ENCODE assay signal across 14 mouse cellular contexts in the genomic region with DNA sequence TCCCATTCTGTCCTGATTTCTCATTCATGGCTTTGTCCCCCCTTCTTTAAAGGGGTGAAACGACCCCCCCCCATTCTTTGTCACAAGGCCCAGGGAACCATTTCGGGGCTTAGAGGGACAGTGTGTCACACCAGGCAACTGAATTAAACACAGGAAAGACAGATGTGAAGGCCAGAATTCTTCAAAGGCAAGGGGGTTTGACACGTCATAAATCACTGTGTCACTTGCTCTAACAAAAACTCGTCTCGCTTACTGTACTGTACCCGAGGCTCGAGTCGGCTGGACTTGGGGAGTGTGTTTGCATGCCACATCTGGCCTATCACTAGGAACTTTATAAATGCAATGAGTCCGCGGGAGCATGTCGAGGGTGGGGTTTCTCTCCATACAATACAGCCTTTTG.
DNase-seq lines count a peak whose midpoint lies in the region; ATAC-seq lines count a peak whose summit lies in the region.
"Had no signal": no experiment of that assay in that cellular context is flagged by ENCODE, and none has a peak within 500 bp of the region (broad histone marks: within the 10 kb centered on the region; RNA-seq: fewer than 3 reads in every experiment).

No protein-coding gene starts in this region.

- H3K36me3 ChIP-seq in limb, embryonic 12.5 days = no peaks in the 10 kb centered on the region
- H3K36me3 ChIP-seq: liver, embryonic 15.5 days had no signal

- H3K27me3 ChIP-seq in limb, embryonic 12.5 days = no peaks in the 10 kb centered on the region
- H3K27me3 ChIP-seq: liver, embryonic 15.5 days had no signal

- ATAC-seq in limb, embryonic 12.5 days (ENCODE audit: insufficient number of reproducible peaks, insufficient read depth, low FRiP score, low TSS enrichment, low read depth) = peak; percentile 79; the same call in 1 of the 2 replicates

- H3K4me1 ChIP-seq in limb, embryonic 12.5 days (replicated peaks) = peaks cover 32% of the 10 kb centered on the region
- H3K4me1 ChIP-seq: liver, embryonic 15.5 days had no signal

- H3K4me3 ChIP-seq in limb, embryonic 12.5 days (replicated peaks) = no peak overlapping the region
- H3K4me3 ChIP-seq: layer of hippocampus, adult 2 months; liver, embryonic 15.5 days had no signal

- H3K9ac ChIP-seq in limb, embryonic 12.5 days (replicated peaks) = no peak overlapping the region
- H3K9ac ChIP-seq: liver, embryonic 15.5 days had no signal

- peak; percentile 69 for DNase-seq in embryo, embryonic 10 days (ENCODE audit: low spot score)
- DNase-seq in embryo, embryonic 9.5 days (ENCODE audit: extremely low spot score) = no peak
- peak; percentile 29 to 36 for DNase-seq in kidney, postnatal 4 days
- DNase-seq in kidney, adult 8-10 months = no peak
- peak; percentile 70 for DNase-seq in embryo, embryonic 11 days
- no peak for DNase-seq in frontal cortex, postnatal 14 days (ENCODE audit: low spot score in 2 of 2)
- no peak for DNase-seq in thymus, postnatal 10 days (ENCODE audit: low spot score in 2 of 2)
- DNase-seq: cerebellum, adult 2 months; heart, adult 18-20 months; spleen, adult 18-20 months; thymus, adult 18-20 months had no signal

- 0 out of 2 replicates have a peak overlapping the region, but pooled peaks have one; percentile 41 for H3K27ac ChIP-seq in limb, embryonic 12.5 days
- H3K27ac ChIP-seq: layer of hippocampus, adult 2 months; liver, embryonic 15.5 days had no signal

- H3K9me3 ChIP-seq in limb, embryonic 12.5 days = 0 out of 2 replicates have a peak, but pooled peaks cover 4% of the 10 kb centered on the region
- H3K9me3 ChIP-seq: liver, embryonic 15.5 days had no signal

- 2% methylated on average over 11 of the region's 11 CpGs for WGBS in limb, embryonic 12.5 days

- peak overlapping the region; percentile 32 for H3K4me2 ChIP-seq in limb, embryonic 12.5 days
- H3K4me2 ChIP-seq: liver, embryonic 15.5 days had no signal

Comparison
In these comparisons a context has a peak if more than half of its experiments do, and no peak if none do; other contexts are left out.
1. DNase-seq: peak in embryo, embryonic 10 days (single experiment), kidney, postnatal 4 days (2 of 2) and embryo, embryonic 11 days (single experiment); none in embryo, embryonic 9.5 days (single experiment), kidney, adult 8-10 months (0 of 2), frontal cortex, postnatal 14 days (0 of 2) and thymus, postnatal 10 days (0 of 2).